Mouse (Mus musculus) testis, adult 2 months (tissue): ENCODE results near the gene BC029722.

Source experiments
- CTCF ChIP-seq: fragments of 200-500 bp; IDR thresholded peaks from 2 replicates; pipeline ENCODE4 v1.5.1; 2012; ENCODE audit warnings: low read depth, mild to moderate bottlenecking, inconsistent platforms, low read length, moderate library complexity; ENCODE audit not compliant: control insufficient read depth, insufficient read depth, insufficient replicate concordance
- POLR2A ChIP-seq: fragments of 200-500 bp; IDR thresholded peaks from 2 replicates; pipeline ENCODE4 v1.6.1; 2012; ENCODE audit warnings: low read depth, mild to moderate bottlenecking, inconsistent platforms, low read length, moderate library complexity; ENCODE audit not compliant: control insufficient read depth

GRCm38 (mm10) chr2:155846930-155847329, 27.7 kb upstream of the BC029722 start:
- TF ChIP-seq CTCF (no peak), POLR2A (no peak)
